Comparison of ENCODE assay signal across 8 mouse cellular contexts in the genomic region with DNA sequence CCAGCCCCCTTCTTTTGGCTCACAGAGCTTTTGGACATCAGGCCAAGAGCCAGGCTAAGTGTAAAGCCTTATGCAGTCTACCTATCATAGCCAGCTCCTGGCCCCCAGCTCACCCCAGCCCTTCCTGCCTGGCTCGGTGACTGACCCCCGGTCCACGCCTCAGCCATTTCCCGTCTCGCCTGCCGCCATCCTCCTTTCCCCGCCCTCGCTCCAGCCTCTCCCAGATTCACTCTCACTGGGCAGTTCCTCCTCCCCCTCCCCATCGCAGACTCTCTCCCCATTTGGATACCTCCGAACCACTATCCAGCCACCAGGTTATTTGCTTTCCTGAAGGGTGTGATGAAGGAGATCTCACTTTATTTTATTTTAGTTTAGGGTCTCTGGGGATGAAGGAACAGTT. TPM values are rescaled to one million over a fixed set of nuclear protein-coding genes. Genes with fewer than 3 reads are reported as not detected.
DNase-seq lines count a peak whose midpoint lies in the region; ATAC-seq lines count a peak whose summit lies in the region.

No protein-coding gene starts in this region.

- 3% methylated on average over 10 of the region's 10 CpGs for whole genome bisulfite sequencing in forebrain, embryonic 14.5 days
- WGBS in intestine, embryonic 16.5 days, result 3% methylated on average over 10 of the region's 10 CpGs

- no peaks in the 10 kb centered on the region for H3K9me3 ChIP-seq in forebrain, embryonic 14.5 days (replicated peaks; ENCODE audit: control insufficient read depth, low read length)
- no peaks in the 10 kb centered on the region for H3K9me3 ChIP-seq in intestine, embryonic 16.5 days (ENCODE audit: control insufficient read depth, low read length)

- H3K36me3 ChIP-seq in forebrain, embryonic 14.5 days (ENCODE audit: control insufficient read depth, insufficient read depth, low read length), result no peaks in the 10 kb centered on the region
- no peaks in the 10 kb centered on the region for H3K36me3 ChIP-seq in intestine, embryonic 16.5 days (ENCODE audit: control insufficient read depth, insufficient read depth, low read length)

- peak; percentile 54 for DNase-seq in adrenal gland, postnatal 14 days
- no peak for DNase-seq in adrenal gland, postnatal 4 days (ENCODE audit: low spot score in 2 of 2)
- DNase-seq in forebrain, embryonic 14.5 days (ENCODE audit: low spot score), result no peak
- peak; percentile 67 for DNase-seq in lung, postnatal 36 days
- no peak for DNase-seq in right cerebral cortex, adult 18-20 months
- no peak for DNase-seq in right cerebral cortex, postnatal 36 days (ENCODE audit: low spot score in 2 of 2)
- DNase-seq in layer of hippocampus, postnatal 36 days, result no peak

- no peak for ATAC-seq in forebrain, embryonic 14.5 days
- ATAC-seq in intestine, embryonic 16.5 days, result no peak

- H3K9ac ChIP-seq in forebrain, embryonic 14.5 days (ENCODE audit: low read length), result no peak overlapping the region
- H3K9ac ChIP-seq in intestine, embryonic 16.5 days (ENCODE audit: low read depth, low read length), result no peak overlapping the region

- H3K4me3 ChIP-seq in forebrain, embryonic 14.5 days (ENCODE audit: low read depth, low read length), result 0 out of 2 replicates have a peak overlapping the region, but pooled peaks have one; percentile 13
- H3K4me3 ChIP-seq in intestine, embryonic 16.5 days (ENCODE audit: low read length), result peak overlapping the region; percentile 30

- H3K4me2 ChIP-seq in forebrain, embryonic 14.5 days (ENCODE audit: low read length), result no peak overlapping the region
- H3K4me2 ChIP-seq in intestine, embryonic 16.5 days (ENCODE audit: low read depth, low read length), result peak overlapping the region; percentile 47

- no peak overlapping the region for H3K27ac ChIP-seq in forebrain, embryonic 14.5 days (ENCODE audit: low read depth, low read length)
- no peak overlapping the region for H3K27ac ChIP-seq in intestine, embryonic 16.5 days (ENCODE audit: low read length)

- peaks cover 72% of the 10 kb centered on the region for H3K27me3 ChIP-seq in forebrain, embryonic 14.5 days (replicated peaks; ENCODE audit: control insufficient read depth, insufficient read depth, low read length)
- H3K27me3 ChIP-seq in intestine, embryonic 16.5 days (replicated peaks; ENCODE audit: control insufficient read depth, insufficient read depth, low read length), result peaks cover 60% of the 10 kb centered on the region

- H3K4me1 ChIP-seq in forebrain, embryonic 14.5 days (ENCODE audit: control insufficient read depth, insufficient read depth, low read length), result peaks cover 15% of the 10 kb centered on the region; the same call in 1 of the 2 replicates
- peaks cover 24% of the 10 kb centered on the region for H3K4me1 ChIP-seq in intestine, embryonic 16.5 days (ENCODE audit: control insufficient read depth, insufficient read depth, low read length)

RNA-seq across cellular contexts. Expression of a gene that starts 0.8 kb away (rescaled TPM):
- total RNA-seq in adrenal gland, postnatal 14 days (2021), result 1.9 and 3.5 TPM in 2 replicates
- total RNA-seq in adrenal gland, postnatal 4 days (2021), result 1 to 10 TPM; 2.1 to 2.9 TPM
- 0.18 and 0.36 TPM in 2 replicates for polyA plus RNA-seq in forebrain, embryonic 14.5 days (2014; fragmentation: Nextera tagmentation; extraction: Ambion mirVana)
- 0.83 and 1.6 TPM in 2 replicates for polyA plus RNA-seq in intestine, embryonic 16.5 days (2015; fragmentation: Nextera tagmentation; extraction: Ambion mirVana)
- total RNA-seq in layer of hippocampus, postnatal 36 days (2021), result under 1 TPM; 0.12 to 0.15 TPM

RNA-seq across cellular contexts. Expression of a gene that starts 3.2 kb away (rescaled TPM):
- total RNA-seq in adrenal gland, postnatal 14 days (2021), result 3.0 and 3.6 TPM in 2 replicates
- 1 to 10 TPM; 3.9 to 6.2 TPM for total RNA-seq in adrenal gland, postnatal 4 days (2021)
- polyA plus RNA-seq in forebrain, embryonic 14.5 days (2014; fragmentation: Nextera tagmentation; extraction: Ambion mirVana), result 30.3 and 33.5 TPM in 2 replicates
- polyA plus RNA-seq in intestine, embryonic 16.5 days (2015; fragmentation: Nextera tagmentation; extraction: Ambion mirVana), result 11.3 and 12.3 TPM in 2 replicates
- 1 to 10 TPM; 6.8 to 7.0 TPM for total RNA-seq in layer of hippocampus, postnatal 36 days (2021)

RNA-seq across cellular contexts. Expression of a gene that starts 20.5 kb away (rescaled TPM):
- 21.4 and 26.3 TPM in 2 replicates for total RNA-seq in adrenal gland, postnatal 14 days (2021)
- total RNA-seq in adrenal gland, postnatal 4 days (2021), result 10 to 100 TPM; 41.5 to 45.9 TPM
- polyA plus RNA-seq in forebrain, embryonic 14.5 days (2014; fragmentation: Nextera tagmentation; extraction: Ambion mirVana), result 10.9 TPM in 2 replicates
- 20.4 and 23.6 TPM in 2 replicates for polyA plus RNA-seq in intestine, embryonic 16.5 days (2015; fragmentation: Nextera tagmentation; extraction: Ambion mirVana)
- total RNA-seq in layer of hippocampus, postnatal 36 days (2021), result 10 to 100 TPM; 16.4 to 22.6 TPM

RNA-seq across cellular contexts. Expression of a gene that starts 26.5 kb away (rescaled TPM):
- 64.0 and 66.6 TPM in 2 replicates for total RNA-seq in adrenal gland, postnatal 14 days (2021)
- 10 to 100 TPM; 68.9 to 71.5 TPM for total RNA-seq in adrenal gland, postnatal 4 days (2021)
- polyA plus RNA-seq in forebrain, embryonic 14.5 days (2014; fragmentation: Nextera tagmentation; extraction: Ambion mirVana), result 8.0 and 12.2 TPM in 2 replicates
- polyA plus RNA-seq in intestine, embryonic 16.5 days (2015; fragmentation: Nextera tagmentation; extraction: Ambion mirVana), result 7.7 and 7.9 TPM in 2 replicates
- 100 to 1,000 TPM in 1 of 2 experiments, 10 to 100 TPM in 1; 81.4 to 101 TPM for total RNA-seq in layer of hippocampus, postnatal 36 days (2021)

RNA-seq across cellular contexts. Expression of a gene that starts 36.9 kb away (rescaled TPM):
- total RNA-seq in adrenal gland, postnatal 14 days (2021), result 337 and 342 TPM in 2 replicates
- total RNA-seq in adrenal gland, postnatal 4 days (2021), result 100 to 1,000 TPM; 512 to 526 TPM
- polyA plus RNA-seq in forebrain, embryonic 14.5 days (2014; fragmentation: Nextera tagmentation; extraction: Ambion mirVana), result 1,499 and 1,719 TPM in 2 replicates
- polyA plus RNA-seq in intestine, embryonic 16.5 days (2015; fragmentation: Nextera tagmentation; extraction: Ambion mirVana), result 1,159 and 1,322 TPM in 2 replicates
- total RNA-seq in layer of hippocampus, postnatal 36 days (2021), result 100 to 1,000 TPM; 469 to 520 TPM

Comparison
In these comparisons a context has a peak if more than half of its experiments do, and no peak if none do; other contexts are left out.
1. DNase-seq: peak in adrenal gland, postnatal 14 days (single experiment) and lung, postnatal 36 days (single experiment); none in adrenal gland, postnatal 4 days (0 of 2), forebrain, embryonic 14.5 days (single experiment), right cerebral cortex, adult 18-20 months (single experiment), right cerebral cortex, postnatal 36 days (0 of 2) and layer of hippocampus, postnatal 36 days (0 of 2).